Mouse (Mus musculus) urinary bladder, postnatal 10 days (tissue): ENCODE data around the gene 2510039O18Rik.

Experiments used
- DNase-seq: peaks from one replicate; pipeline ENCODE4 v3.0.0; 2022; ENCODE audit warnings: low spot score

Gene 2510039O18Rik

GRCm38 (mm10) chr4:147937021-147937420 lies 3.7 kb upstream of the 2510039O18Rik start:
- no peak for DNase-seq

GRCm38 (mm10) chr4:147937486-147937885 lies 3.2 kb upstream of the 2510039O18Rik start:
- no peak for DNase-seq

- no peak for DNase-seq
Measured at GRCm38 (mm10) chr4:147938148-147939096, 2.3 kb upstream of the 2510039O18Rik start.

- no peak for DNase-seq
Measured at GRCm38 (mm10) chr4:147940111-147940510, 584 bp upstream of the 2510039O18Rik start.

- DNase-seq: no peak
Measured at GRCm38 (mm10) chr4:147941045-147942020, 638 bp downstream of the 2510039O18Rik start.

GRCm38 (mm10) chr4:147943005-147943404 lies 2.3 kb downstream of the 2510039O18Rik start:
- DNase-seq: no peak

GRCm38 (mm10) chr4:147947511-147947910 lies 6.8 kb downstream of the 2510039O18Rik start:
- no peak for DNase-seq

GRCm38 (mm10) chr4:147953590-147953989 lies 12.9 kb downstream of the 2510039O18Rik start:
- DNase-seq: no peak

GRCm38 (mm10) chr4:147957141-147957540 lies 16.4 kb downstream of the 2510039O18Rik start:
- no peak for DNase-seq

GRCm38 (mm10) chr4:147959881-147960831 lies 19.5 kb downstream of the 2510039O18Rik start:
- no peak for DNase-seq

- DNase-seq: no peak
Measured at GRCm38 (mm10) chr4:147962781-147963180, 22.1 kb downstream of the 2510039O18Rik start.

- no peak for DNase-seq
Measured at GRCm38 (mm10) chr4:147963623-147964022, 22.9 kb downstream of the 2510039O18Rik start.

- DNase-seq: no peak
Measured at GRCm38 (mm10) chr4:147965712-147966111, 25.0 kb downstream of the 2510039O18Rik start.

GRCm38 (mm10) chr4:147968816-147969215 lies 28.1 kb downstream of the 2510039O18Rik start:
- DNase-seq: no peak

- no peak for DNase-seq
Measured at GRCm38 (mm10) chr4:147969337-147969736, 28.6 kb downstream of the 2510039O18Rik start.

GRCm38 (mm10) chr4:147976237-147976636 lies 35.5 kb downstream of the 2510039O18Rik start:
- no peak for DNase-seq

GRCm38 (mm10) chr4:147977726-147978125 lies 37.0 kb downstream of the 2510039O18Rik start:
- no peak for DNase-seq

- DNase-seq: no peak
Measured at GRCm38 (mm10) chr4:147978391-147978790, 37.7 kb downstream of the 2510039O18Rik start.

GRCm38 (mm10) chr4:147979441-147979860 lies 38.8 kb downstream of the 2510039O18Rik start:
- DNase-seq: no peak

GRCm38 (mm10) chr4:147985205-147986132 lies 44.8 kb downstream of the 2510039O18Rik start, which contains the start of gene Nppb:
Gene Nppb (plus strand): TSS chr4:147985788.
- DNase-seq: no peak
